Mouse (Mus musculus): ENCODE results near the gene Anxa2. TPM values are rescaled to one million over a fixed set of nuclear protein-coding genes. Genes with fewer than 3 reads are reported as not detected.

Gene Anxa2
- 599 and 614 TPM in 2 replicates for polyA plus RNA-seq (2015; fragmentation: Nextera tagmentation; extraction: Ambion mirVana)

DNA sequence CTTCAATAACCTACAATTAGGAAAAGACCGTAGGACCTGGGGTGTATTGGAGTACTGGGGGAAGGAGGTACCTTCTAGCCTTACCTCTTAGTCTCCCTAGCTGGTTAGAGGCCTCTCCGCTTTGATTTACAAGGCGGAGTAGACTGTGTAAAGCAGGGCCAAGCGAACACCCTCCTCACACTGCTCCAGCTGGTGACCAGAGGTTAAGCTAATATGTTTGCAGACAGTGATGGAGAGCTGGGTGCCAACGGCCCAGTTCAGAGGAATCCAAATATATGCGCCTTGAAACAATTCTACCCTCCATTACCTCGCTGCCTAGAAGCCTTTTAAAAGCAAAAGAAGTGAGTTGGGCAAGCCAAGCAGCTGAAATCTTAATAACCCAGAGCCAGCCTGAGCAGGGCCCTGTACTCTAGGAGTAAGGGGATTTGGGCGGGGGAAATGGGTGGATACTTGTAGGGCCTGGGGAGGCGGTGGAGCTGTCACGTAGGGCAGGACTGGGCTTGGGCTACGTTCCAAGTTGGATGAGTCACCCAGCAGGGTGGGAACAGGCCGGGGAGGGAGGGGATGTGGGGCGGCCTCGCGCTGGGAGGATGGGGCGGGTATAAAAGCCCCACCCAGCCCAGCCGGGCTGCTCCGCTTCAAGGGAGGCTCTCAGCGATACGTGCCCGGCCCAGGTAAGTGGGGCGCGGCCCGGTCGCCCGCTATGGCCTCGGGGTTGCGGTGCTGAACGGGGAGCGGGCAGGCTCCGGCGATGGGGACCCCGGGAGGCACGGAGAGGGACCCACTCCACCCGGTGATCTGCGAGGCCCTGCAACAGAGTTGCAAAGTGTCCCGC lies at the start of gene Anxa2:
Gene Anxa2, plus strand, starts transcription at position 555 of the 835 bp plus-strand sequence.
- Histone ChIP-seq H3K4me2 (ENCODE audit: low read depth, low read length) (peak within 1 kb of the TSS; percentile 63), H3K9me3 (ENCODE audit: control insufficient read depth, low read length) (no peaks in the 10 kb centered on the region), H3K27me3 (replicated peaks; ENCODE audit: control insufficient read depth, insufficient read depth, low read length) (no peaks in the 10 kb centered on the region), H3K4me1 (ENCODE audit: control insufficient read depth, insufficient read depth, low read length) (peaks cover 39% of the 10 kb centered on the region), H3K27ac (ENCODE audit: low read length) (peak within 1 kb of the TSS; percentile 93), H3K36me3 (ENCODE audit: control insufficient read depth, insufficient read depth, low read length) (no peaks in the 10 kb centered on the region), H3K9ac (ENCODE audit: low read depth, low read length) (peak within 1 kb of the TSS; percentile 91), H3K4me3 (ENCODE audit: low read length) (peak within 1 kb of the TSS; percentile 68)
- WGBS = 7% methylated on average over 37 of the region's 37 CpGs
- peak; percentile 89 for ATAC-seq

DNA sequence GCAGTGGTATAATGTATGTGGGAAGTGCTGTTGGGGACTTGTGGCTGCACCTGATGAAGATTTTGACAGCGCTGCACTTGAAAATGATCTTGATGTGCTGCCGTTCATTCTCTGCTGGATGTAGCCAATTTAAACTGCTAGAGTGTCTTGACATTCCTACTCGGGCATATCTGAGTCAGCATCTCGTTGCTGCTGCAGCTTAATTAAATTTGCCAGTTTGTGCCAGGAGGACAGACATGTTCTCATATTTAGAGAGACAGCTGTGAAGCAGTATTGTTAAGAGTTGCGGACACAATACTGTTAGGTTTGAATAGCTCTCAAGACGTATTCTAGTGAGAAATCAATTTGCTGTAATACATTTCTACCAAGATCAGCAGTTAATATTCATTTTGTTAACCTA lies 48.7 kb upstream of the Anxa2 start:
- H3K27me3 ChIP-seq (replicated peaks; ENCODE audit: control insufficient read depth, insufficient read depth, low read length) = no peaks in the 10 kb centered on the region
- 81% methylated on average over 6 of the region's 6 CpGs for WGBS
- no peak overlapping the region for H3K4me3 ChIP-seq (ENCODE audit: low read length)
- no peak overlapping the region for H3K9ac ChIP-seq (ENCODE audit: low read depth, low read length)
- no peak overlapping the region for H3K4me2 ChIP-seq (ENCODE audit: low read depth, low read length)
- 0 out of 2 replicates have a peak, but pooled peaks cover 2% of the 10 kb centered on the region for H3K36me3 ChIP-seq (ENCODE audit: control insufficient read depth, insufficient read depth, low read length)
- H3K27ac ChIP-seq (ENCODE audit: low read length) = no peak overlapping the region
- no peaks in the 10 kb centered on the region for H3K4me1 ChIP-seq (ENCODE audit: control insufficient read depth, insufficient read depth, low read length)
- no peaks in the 10 kb centered on the region for H3K9me3 ChIP-seq (ENCODE audit: control insufficient read depth, low read length)
- no peak for ATAC-seq

DNA sequence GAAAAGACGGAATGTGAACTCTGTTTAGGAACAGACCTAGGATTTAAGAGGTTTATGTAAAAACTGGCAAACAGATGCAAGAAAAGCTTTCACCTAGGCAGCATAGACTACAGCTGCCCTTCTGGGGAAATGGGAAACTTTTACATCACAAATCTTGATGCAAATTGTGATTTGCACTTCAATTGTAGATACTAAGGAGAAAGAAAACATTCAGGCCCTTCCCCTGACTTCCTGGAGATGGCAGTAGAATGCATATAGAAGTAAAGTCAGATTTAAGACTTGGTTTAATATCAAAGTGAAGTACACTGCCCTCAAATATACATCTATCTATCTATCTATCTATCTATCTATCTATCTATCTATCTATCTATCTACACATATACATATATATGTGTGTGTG lies 33.9 kb upstream of the Anxa2 start:
- Histone ChIP-seq H3K36me3 (ENCODE audit: control insufficient read depth, insufficient read depth, low read length) (0 out of 2 replicates have a peak, but pooled peaks cover 3% of the 10 kb centered on the region), H3K4me2 (ENCODE audit: low read depth, low read length) (no peak overlapping the region), H3K27ac (ENCODE audit: low read length) (no peak overlapping the region), H3K27me3 (replicated peaks; ENCODE audit: control insufficient read depth, insufficient read depth, low read length) (no peaks in the 10 kb centered on the region), H3K4me3 (ENCODE audit: low read length) (no peak overlapping the region), H3K9ac (ENCODE audit: low read depth, low read length) (no peak overlapping the region), H3K4me1 (ENCODE audit: control insufficient read depth, insufficient read depth, low read length) (no peaks in the 10 kb centered on the region), H3K9me3 (ENCODE audit: control insufficient read depth, low read length) (no peaks in the 10 kb centered on the region)
- 83% methylated on average over 1 of the region's 1 CpGs for WGBS
- no peak for ATAC-seq

DNA sequence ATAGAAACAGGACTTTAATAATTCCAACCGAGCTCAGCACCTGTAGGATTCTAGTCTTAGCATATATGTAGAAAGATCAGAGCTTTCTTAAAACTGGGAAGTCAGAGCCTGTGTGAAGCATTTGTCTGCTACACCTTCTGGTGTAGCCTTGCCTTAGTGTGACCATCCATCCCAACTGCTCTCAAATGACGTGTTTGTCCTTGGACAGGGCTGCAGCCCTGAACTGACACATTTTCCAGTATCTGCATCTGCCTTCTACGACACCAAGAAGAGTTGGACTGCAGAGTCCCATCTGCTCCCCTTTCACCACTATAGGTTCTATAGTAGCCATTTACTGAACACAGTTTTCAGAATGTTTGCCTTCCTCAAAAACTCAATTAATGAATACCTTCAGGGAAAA lies 22.9 kb upstream of the Anxa2 start:
- H3K9ac ChIP-seq (ENCODE audit: low read depth, low read length) = no peak overlapping the region
- no peaks in the 10 kb centered on the region for H3K27me3 ChIP-seq (replicated peaks; ENCODE audit: control insufficient read depth, insufficient read depth, low read length)
- H3K36me3 ChIP-seq (ENCODE audit: control insufficient read depth, insufficient read depth, low read length) = peaks cover 7% of the 10 kb centered on the region; the same call in 1 of the 2 replicates
- H3K27ac ChIP-seq (ENCODE audit: low read length) = no peak overlapping the region
- no peak for ATAC-seq
- 92% methylated on average over 3 of the region's 3 CpGs for WGBS
- no peaks in the 10 kb centered on the region for H3K4me1 ChIP-seq (ENCODE audit: control insufficient read depth, insufficient read depth, low read length)
- no peaks in the 10 kb centered on the region for H3K9me3 ChIP-seq (ENCODE audit: control insufficient read depth, low read length)
- no peak overlapping the region for H3K4me2 ChIP-seq (ENCODE audit: low read depth, low read length)
- H3K4me3 ChIP-seq (ENCODE audit: low read length) = no peak overlapping the region

DNA sequence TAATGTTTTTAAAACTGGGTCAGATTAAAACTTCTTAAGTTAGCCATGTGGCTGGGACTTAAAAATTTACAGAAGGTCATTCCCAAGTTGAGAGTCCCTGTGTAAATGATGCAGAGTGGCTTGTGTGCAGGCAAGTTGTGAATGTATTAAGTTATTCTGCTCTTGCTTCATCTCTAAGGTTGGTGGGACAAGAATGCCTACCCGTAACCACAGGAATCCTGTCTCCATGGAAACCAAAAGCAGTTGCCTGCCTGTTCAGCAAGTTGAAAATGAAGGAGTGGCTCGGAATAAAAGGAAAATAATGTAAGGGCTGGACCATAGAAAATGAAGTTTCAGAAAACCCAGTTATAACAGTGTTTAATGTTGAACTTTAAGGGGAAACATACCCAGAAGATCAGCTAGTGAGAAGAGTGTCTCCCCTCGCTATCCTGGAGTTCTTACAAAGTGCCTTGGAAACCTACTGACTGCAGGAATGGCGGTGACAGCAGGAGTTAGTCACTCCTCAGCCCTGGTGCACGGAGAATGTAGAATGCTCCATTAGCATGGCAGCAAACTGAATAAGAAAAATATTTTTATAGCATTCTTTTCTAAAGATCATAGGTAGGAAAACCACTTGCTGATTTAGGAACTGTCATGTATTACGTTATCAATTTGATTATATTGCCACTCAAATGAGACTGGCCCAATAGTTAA lies 21.4 kb upstream of the Anxa2 start:
- no peak overlapping the region for H3K27ac ChIP-seq (ENCODE audit: low read length)
- H3K9me3 ChIP-seq (ENCODE audit: control insufficient read depth, low read length) = no peaks in the 10 kb centered on the region
- H3K4me2 ChIP-seq (ENCODE audit: low read depth, low read length) = no peak overlapping the region
- no peak overlapping the region for H3K4me3 ChIP-seq (ENCODE audit: low read length)
- peaks cover 7% of the 10 kb centered on the region; the same call in 1 of the 2 replicates for H3K36me3 ChIP-seq (ENCODE audit: control insufficient read depth, insufficient read depth, low read length)
- no peaks in the 10 kb centered on the region for H3K27me3 ChIP-seq (replicated peaks; ENCODE audit: control insufficient read depth, insufficient read depth, low read length)
- H3K4me1 ChIP-seq (ENCODE audit: control insufficient read depth, insufficient read depth, low read length) = no peaks in the 10 kb centered on the region
- ATAC-seq = no peak
- H3K9ac ChIP-seq (ENCODE audit: low read depth, low read length) = no peak overlapping the region
- 62% methylated on average over 6 of the region's 6 CpGs for WGBS

DNA sequence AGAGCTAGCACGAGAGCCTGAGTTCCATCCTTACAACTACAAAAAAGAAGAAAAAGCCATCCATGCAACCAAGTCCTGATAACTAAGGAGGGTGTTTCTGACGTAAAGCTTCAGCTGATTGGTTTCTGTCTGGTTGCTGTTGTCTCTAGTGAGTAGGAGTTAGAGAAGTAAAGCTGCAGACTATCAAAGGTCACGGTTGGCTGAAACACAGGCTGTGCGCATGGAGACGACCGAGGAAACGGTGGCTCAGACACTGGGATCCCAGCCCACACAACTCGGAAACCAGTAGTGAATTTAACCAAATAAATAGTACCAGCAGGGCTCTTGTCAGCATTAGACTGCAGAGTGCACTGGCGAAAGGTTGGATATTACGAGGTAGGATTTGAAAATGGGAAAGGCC lies 18.2 kb upstream of the Anxa2 start:
- no peak overlapping the region for H3K9ac ChIP-seq (ENCODE audit: low read depth, low read length)
- 83% methylated on average over 10 of the region's 10 CpGs for WGBS
- H3K27ac ChIP-seq (ENCODE audit: low read length) = no peak overlapping the region
- no peak overlapping the region for H3K4me2 ChIP-seq (ENCODE audit: low read depth, low read length)
- H3K4me1 ChIP-seq (ENCODE audit: control insufficient read depth, insufficient read depth, low read length) = no peaks in the 10 kb centered on the region
- no peak for ATAC-seq
- H3K4me3 ChIP-seq (ENCODE audit: low read length) = no peak overlapping the region
- no peaks in the 10 kb centered on the region for H3K27me3 ChIP-seq (replicated peaks; ENCODE audit: control insufficient read depth, insufficient read depth, low read length)
- no peaks in the 10 kb centered on the region for H3K9me3 ChIP-seq (ENCODE audit: control insufficient read depth, low read length)
- peaks cover 4% of the 10 kb centered on the region; the same call in 1 of the 2 replicates for H3K36me3 ChIP-seq (ENCODE audit: control insufficient read depth, insufficient read depth, low read length)

DNA sequence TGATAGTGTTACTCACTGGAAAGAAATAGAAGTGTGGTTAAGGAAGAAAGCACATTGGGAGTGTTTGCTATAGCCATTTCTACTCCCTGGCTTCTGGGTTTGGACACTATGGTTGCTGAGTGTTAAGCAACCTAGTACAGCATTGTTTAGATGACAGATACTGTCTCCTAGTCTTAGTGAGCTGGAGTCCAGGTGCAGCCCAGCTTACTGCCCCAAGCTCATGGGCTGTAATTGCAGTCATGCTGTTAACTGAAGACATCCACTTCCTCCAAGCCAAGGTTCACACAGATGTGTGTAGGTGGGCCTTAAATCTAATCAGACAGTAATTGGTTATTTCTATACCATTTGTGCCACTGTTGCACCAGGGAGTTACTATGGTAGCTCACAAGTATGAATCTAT lies 17.8 kb upstream of the Anxa2 start:
- Histone ChIP-seq H3K4me3 (ENCODE audit: low read length) (no peak overlapping the region), H3K9me3 (ENCODE audit: control insufficient read depth, low read length) (no peaks in the 10 kb centered on the region), H3K27me3 (replicated peaks; ENCODE audit: control insufficient read depth, insufficient read depth, low read length) (no peaks in the 10 kb centered on the region), H3K4me2 (ENCODE audit: low read depth, low read length) (no peak overlapping the region), H3K9ac (ENCODE audit: low read depth, low read length) (no peak overlapping the region), H3K36me3 (ENCODE audit: control insufficient read depth, insufficient read depth, low read length) (peaks cover under 1% of the 10 kb centered on the region; the same call in 1 of the 2 replicates), H3K27ac (ENCODE audit: low read length) (no peak overlapping the region), H3K4me1 (ENCODE audit: control insufficient read depth, insufficient read depth, low read length) (no peaks in the 10 kb centered on the region)
- ATAC-seq = peak; percentile 61

DNA sequence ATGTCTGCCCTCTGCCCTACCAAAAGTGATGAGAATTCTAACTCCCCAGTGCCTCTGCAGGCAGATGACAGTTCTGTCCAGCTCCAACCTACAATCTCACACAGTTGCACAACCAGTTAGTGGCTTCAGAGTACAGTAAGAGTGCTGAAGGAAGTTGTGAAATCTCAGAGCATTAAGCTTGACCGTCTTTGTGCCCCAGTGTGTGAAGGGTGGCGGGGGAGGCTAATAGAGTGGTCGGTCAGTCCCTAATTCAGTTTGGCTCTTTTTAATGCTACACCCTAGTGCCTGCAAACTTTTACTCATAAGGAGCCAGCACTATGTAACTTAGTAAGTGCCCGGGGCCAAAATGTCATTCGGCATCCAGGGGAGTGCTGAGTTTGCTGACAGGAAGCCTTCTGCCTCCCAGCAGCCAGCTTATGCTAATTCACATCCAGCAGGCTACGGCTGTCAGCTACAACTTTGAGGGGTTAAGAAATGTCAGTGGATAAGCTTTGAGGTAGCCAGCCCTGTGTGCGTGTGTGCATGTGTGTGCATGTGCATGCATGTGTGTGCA lies 13.5 kb upstream of the Anxa2 start:
- no peak overlapping the region for H3K4me2 ChIP-seq (ENCODE audit: low read depth, low read length)
- no peak overlapping the region for H3K4me3 ChIP-seq (ENCODE audit: low read length)
- 51% methylated on average over 7 of the region's 7 CpGs for WGBS
- no peaks in the 10 kb centered on the region for H3K9me3 ChIP-seq (ENCODE audit: control insufficient read depth, low read length)
- peak overlapping the region; percentile 29; the same call in 1 of the 2 replicates for H3K27ac ChIP-seq (ENCODE audit: low read length)
- peaks cover 5% of the 10 kb centered on the region for H3K4me1 ChIP-seq (ENCODE audit: control insufficient read depth, insufficient read depth, low read length)
- H3K36me3 ChIP-seq (ENCODE audit: control insufficient read depth, insufficient read depth, low read length) = no peaks in the 10 kb centered on the region
- ATAC-seq = peak; percentile 30; the same call in 1 of the 2 replicates
- no peak overlapping the region for H3K9ac ChIP-seq (ENCODE audit: low read depth, low read length)
- no peaks in the 10 kb centered on the region for H3K27me3 ChIP-seq (replicated peaks; ENCODE audit: control insufficient read depth, insufficient read depth, low read length)

DNA sequence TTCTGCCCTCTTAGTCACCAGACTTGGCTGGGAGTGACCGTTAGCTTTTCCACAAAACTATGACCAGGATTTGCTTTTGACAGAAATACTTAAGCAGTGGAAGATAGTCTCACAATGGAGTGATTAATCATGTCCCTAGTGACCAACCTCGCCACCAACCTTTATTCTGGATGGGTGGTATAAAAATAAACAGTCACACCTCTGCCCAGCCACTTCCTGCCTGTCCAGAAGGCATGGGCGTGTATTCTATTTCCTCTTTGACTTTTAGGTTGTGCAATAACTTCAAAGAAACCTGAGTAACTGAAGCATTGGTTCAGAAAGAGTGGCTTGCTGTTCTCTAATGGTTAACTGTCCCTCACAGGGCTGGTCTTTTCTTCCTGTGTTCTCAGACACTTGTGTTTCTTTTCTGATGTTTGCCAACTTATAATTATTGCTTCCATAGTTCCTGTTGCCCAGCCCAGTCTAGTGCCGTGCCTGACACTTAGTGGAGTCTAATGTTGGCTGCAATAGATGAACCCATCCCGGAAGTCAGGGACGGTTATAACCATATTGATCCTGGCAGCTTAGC lies 10.9 kb upstream of the Anxa2 start:
- Histone ChIP-seq H3K4me2 (ENCODE audit: low read depth, low read length) (no peak overlapping the region), H3K27me3 (replicated peaks; ENCODE audit: control insufficient read depth, insufficient read depth, low read length) (no peaks in the 10 kb centered on the region), H3K36me3 (ENCODE audit: control insufficient read depth, insufficient read depth, low read length) (no peaks in the 10 kb centered on the region), H3K4me1 (ENCODE audit: control insufficient read depth, insufficient read depth, low read length) (peaks cover 5% of the 10 kb centered on the region), H3K9me3 (ENCODE audit: control insufficient read depth, low read length) (no peaks in the 10 kb centered on the region), H3K4me3 (ENCODE audit: low read length) (no peak overlapping the region), H3K27ac (ENCODE audit: low read length) (peak overlapping the region; percentile 17), H3K9ac (ENCODE audit: low read depth, low read length) (no peak overlapping the region)
- WGBS = 41% methylated on average over 6 of the region's 6 CpGs
- ATAC-seq = peak; percentile 83

Data from intestine, embryonic 16.5 days (tissue).